Mouse (Mus musculus): Measurements from ENCODE around the gene Sh3bgrl2.

Gene Sh3bgrl2

DNA sequence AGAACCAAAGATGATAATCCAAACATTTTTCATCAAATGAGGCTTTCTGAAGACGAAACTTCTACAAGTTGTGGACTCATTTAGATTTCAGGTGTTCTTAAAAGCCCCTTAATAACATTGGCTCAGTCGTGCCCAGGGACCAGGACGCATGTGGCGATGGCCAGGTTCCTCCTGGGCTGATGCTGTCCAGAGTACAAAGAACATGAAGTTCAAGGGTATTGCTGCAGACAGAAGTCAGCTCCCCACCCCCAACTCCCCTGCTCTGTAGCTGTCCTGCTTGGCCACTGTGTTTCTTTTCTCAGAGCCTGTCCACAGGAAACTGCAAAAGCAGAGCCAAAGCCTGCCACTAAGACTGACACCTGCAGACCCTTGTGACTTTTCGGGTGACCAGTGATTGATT lies 45.7 kb downstream of the Sh3bgrl2 start:
- DNase-seq: no peak

DNA sequence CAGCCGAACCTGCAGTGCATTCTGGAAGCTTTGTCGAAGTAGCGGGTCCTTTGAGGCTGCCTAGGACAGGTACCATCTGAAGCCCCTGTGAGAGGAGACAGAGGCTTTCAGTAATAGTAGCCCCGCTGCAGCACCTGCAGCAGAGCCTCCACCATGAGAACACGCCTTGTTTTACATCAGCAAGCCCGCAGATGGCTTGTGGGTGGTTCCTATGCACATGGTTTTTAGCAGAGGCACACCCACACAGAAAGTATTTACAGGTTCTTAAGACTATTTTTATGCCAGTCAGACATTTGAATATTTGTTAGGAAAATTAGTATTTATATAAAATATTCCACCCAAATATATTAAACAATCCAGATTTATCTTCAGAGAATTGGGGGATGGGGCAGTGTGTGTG lies 48.0 kb downstream of the Sh3bgrl2 start:
- DNase-seq: no peak

DNA sequence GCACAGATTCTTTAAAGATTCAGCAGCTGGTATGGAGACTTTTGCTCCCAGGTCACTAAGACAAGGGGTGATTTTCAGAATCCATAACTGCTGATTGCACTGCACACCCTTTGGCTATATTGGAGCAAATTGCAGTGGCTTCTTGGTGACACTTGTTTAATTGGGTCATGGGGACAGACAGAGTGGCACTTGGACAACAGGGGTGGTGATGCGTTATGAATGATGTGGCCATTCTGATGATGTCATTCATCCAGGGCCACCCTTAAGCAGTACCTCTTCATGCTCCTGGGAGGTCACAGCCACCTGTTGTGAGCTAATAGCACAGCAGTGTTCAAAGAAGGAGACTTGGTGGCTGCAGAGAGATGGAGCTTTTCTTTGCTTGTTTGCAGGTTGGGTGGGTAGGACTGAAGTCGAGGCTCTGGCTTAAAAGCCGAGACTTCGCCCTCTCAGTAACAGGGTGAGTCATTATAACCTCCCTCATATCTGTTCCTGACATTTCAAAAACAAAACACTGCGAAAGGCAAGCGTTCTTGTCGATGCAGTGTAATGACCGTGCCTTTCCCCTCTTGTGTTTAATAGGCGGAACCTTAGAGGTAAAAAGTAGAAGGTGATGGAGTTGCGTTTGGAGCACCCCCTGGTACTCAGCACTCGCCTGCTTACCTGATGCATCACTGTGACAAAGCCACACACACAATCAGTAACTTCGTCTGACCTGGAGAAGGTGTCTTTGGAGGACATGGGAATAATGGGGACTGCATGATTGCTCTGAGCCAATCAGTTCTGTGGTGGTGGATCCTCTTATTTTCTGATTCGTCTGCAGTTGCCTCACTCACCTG lies 48.7 kb downstream of the Sh3bgrl2 start:
- no peak for DNase-seq

DNA sequence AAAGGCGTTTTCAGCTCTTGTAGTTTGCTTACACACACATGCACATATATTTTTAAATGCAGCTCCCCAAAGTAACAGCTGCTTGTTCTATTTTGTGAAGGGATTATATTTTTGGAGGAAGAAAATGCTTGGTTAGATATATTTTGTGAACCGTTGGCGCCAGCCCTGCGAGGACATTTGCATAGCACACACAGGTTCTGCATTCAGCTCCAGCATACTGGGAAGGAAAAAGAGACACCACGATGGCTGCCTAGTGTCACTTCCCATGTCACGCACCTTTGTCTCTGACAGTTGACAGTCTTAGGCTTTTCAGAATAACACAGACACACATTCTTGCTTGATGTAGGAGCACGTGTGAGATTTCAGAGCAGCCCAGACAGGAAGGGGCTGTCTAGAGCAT lies 49.9 kb downstream of the Sh3bgrl2 start:
- no peak for DNase-seq

DNA sequence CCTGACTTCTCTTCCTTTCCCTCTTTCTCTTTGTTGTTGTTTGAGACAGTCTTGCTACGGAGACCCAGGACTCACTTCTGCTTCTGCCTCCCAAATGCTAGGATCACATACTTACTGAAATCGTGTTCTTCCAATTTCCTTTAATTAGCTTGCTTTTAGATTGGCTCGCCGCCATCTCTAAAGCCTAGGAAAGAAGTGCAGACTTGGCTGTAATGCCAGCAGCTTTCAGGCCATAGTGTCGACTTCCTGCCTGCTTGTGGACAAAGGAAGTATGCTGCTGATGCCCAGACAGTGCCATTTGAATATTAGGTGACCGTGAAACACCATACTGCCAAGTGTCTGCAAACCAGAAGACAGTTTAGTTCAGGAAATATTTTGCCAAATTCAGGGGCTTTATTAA lies 51.4 kb downstream of the Sh3bgrl2 start:
- DNase-seq: no peak

DNA sequence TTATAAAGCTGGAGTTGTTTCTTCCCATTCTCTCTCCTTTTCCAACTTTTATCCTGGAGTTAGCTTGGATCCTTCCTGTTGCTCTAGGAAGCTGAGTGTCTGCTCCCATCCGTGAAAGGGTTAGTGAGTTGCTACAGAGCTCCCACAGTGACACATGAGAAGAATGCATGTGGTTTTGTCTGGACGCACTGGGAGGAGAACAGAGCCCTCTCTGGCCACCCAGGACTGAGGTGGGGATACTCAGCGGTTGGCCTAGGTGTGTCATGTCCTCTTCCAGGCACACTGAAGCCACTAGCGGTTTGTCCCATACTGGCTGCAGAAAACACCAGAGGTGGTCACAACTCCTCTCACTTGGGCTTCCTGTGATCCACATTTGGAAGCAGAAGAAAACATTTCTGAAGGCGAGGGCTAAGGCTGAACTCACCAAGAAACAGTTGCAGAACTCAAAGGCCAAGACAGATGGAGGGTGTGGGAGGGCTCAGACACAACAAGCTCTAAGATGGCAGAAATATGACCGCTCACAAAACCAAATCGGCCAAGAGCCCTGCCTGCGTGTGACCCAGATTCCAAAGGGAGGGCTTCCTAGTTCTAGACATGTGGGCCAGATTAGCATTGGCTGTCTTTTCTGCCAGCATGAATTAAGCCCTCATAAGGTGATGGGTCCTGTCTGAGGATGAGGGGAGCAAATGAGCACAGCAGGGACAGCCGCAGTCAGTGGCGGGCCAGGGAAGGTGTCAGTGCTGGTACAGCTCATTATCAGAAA lies 52.3 kb downstream of the Sh3bgrl2 start:
- no peak for DNase-seq

DNA sequence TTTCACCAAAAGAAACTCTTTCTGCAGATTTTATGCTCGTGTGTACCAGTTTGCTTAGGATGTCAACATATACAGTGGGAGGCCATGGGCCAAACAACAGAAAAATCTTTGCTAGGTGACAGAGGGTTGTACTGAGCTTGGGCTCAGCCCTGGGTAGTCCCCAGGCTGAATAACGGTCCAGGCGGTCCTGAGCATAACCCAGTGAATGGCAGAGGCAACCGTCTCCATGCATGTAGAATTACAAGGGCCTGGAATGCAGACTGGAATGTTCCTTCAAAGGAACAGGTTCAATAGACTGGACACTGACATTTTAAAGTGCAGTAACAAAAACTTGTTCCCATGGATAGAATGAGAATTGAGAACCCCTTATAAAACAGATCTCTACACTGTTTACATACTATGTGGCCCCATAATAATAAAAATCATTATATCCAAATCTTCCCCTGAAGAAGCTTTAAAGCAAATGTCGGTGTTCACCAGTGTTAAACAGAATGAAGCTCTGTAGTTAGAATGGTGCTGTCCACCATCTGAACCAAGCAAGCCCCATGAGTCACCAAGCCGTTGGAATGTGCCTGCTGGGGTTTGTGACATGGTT lies 54.1 kb downstream of the Sh3bgrl2 start:
- DNase-seq: no peak

DNA sequence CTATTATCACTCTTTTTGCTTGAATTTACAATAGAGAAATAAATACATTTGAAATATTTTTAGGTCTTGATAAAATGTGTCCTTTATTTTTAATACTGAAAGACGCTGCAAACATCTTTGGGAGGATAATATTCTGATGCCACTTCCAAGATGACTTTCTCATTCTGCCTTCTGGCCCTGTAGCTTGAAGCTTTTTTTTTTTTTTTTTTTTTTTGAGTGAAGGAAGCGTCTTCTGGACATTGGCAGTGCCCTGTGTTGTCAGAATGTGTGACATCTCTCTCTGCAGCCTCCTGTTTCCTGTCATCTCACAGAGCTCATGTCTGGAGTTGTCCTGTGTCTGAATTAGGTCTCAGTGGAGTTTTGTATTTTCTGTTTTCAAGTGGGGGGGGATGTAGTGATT lies 55.0 kb downstream of the Sh3bgrl2 start:
- DNase-seq: no peak

DNA sequence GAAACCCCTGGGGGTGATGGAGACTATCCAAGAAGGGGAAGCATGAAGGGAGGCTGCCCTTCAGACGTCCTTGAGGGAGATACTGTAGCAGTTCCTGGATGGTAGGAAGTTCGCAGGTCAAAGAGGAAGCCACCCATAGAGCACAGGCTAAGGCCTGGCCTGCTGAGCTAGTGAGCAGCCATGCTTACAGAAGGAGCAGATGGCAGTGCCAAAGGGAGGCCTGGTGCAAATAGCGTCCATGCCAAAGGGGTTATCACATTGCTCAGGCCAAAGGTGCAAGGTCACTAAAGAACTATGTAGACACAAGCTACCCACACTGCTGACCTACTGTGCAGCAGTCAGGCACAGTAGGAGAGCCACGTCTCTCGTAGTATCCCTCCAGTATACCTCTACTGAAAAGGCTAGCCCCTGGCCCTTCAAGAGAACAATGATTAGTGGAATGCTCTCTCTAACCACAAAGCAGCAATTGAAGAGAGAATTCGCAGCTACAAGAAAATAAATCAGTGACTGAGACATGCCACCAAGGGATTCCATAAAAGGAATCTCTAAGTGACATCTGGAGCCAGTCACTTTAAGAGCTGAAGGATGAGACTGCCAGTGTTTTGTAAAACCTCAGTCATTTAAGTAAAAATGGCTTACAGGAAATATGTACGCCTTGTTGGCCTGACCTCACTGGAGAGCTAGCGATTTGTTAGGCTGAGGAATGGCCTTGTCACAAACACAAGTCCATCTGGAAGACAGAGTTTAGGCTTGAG lies 57.9 kb downstream of the Sh3bgrl2 start:
- DNase-seq: no peak

DNA sequence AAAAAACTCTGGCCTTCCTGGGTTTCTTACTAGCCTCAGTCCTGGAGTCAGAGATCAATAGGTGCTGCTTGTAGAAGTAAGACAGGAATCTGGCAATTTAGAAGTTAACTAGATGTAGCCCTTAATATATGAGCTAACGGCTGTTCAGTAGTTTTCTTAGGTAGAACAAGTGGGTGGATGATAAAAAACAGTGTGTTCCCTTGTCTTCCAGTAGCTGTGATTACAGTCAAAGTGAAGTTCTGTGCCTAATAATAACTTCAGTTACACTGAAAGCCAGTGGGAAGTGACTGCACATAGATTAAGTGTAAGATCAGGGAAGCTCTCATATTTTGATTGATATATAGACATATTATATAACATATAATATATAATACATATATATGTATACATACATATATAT lies 60.0 kb downstream of the Sh3bgrl2 start:
- no peak for DNase-seq

DNA sequence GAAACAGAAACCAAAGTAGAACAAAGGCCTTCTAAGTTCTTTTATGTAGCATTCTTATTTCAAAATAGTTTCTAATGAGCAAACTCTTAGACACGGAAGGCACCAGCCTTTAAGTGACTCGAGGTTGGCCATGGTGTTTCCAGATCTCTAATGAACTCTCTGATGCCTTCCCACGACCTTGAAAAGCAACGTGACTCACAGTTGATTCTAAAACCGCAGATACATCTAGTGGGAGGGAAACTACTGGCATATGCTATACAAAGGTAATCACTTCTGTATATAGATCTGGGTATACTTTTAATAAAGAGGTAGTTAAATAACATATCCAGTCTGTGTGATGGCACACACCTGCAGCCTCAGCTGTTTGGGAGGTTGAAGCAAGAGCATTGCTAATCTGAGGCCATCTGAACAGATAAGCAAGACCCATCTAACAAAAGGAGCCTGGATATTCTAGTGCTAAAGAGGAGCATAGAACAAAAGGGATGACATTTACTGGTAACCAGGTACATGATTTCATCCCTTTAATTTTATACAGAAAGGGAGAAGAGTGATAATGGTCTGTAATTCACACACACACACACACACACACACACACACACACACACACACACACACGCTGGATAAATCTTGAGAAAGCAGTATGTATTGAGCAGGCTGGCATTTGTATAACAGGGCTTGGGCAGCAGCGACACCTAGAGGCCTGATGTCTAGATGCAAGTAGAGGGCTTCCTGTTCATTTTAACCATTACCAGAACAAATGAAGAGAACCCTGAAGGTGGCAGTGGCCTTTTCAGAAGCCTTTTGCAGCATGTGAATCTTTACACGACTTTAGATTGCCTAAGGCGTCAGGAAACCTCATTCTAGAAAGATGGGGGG lies 61.5 kb downstream of the Sh3bgrl2 start:
- peak; percentile 49 to 62 for DNase-seq

DNA sequence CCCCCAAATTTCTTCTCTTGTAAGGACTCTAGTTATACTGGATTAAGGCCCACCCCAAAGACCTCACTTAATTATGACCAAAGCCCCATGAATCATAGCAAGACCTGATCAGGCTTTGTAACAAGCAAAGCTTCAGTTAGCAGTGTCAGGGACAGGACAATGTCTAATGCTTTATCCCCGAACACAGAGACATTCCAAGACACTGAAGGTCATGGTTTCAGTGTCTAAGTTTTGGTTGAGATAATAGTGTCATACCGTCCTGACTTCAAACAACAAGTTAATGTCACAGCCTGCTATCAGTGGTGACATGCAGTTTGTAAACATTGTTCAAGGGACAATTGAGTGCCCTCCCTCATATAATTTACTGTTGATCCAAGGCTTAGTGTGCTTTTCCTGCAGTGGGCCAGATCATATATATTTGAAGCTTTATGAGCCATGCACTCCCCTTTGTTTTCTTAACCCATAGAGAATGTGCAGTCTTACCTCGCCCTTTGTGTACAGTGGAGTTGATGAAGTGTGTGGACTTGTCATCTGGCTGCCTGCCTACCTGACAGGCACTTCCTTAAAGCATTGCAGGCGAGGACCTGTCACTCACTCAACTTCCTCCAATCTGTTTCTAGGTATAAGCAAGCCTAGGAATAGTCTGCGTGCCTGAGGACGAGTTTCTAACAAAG lies 67.9 kb downstream of the Sh3bgrl2 start:
- DNase-seq: no peak

DNA sequence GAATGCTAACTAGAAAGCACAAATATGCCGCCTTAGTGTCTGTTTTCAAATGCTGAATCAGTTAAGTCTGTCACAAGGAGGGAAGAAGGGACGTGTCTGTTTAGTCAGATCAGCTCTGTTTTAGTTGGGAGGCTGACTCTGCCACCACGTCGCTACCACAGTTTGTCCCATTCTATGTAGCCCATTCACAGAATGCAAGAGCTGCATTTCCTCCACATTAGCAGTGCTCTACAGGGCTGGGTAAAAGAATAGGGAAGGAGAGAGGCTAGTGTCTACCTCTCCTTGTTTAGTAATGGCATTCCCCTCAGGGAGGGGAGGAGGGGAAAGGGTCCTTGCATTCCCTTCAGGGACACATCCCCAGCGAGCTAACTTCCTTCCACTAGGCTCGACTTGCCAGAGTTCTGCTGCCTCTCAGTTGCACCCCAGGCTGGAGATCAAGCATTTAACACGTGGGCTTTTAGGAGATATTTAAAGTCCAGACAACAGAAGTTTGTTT lies 68.5 kb downstream of the Sh3bgrl2 start:
- DNase-seq: no peak

DNA sequence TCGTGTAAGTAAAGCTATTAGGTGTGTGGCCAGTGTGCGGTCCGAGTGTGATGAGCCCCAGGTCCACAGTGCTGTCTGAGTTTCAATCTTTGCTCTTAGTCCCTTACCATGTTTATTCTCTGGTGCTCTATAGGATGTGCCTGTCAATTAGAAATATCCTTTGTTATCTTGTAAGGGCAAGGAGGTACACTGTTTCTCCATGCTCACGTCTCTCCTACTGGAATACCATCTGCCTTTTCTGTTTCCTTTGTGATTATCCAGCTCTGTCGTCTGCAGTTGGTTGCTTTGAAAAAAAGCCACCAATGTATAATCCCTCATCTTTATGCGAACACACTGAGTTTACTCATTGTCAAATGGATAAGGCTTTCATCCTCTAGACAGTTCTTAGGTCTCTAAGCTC lies 75.3 kb downstream of the Sh3bgrl2 start:
- DNase-seq: no peak

DNA sequence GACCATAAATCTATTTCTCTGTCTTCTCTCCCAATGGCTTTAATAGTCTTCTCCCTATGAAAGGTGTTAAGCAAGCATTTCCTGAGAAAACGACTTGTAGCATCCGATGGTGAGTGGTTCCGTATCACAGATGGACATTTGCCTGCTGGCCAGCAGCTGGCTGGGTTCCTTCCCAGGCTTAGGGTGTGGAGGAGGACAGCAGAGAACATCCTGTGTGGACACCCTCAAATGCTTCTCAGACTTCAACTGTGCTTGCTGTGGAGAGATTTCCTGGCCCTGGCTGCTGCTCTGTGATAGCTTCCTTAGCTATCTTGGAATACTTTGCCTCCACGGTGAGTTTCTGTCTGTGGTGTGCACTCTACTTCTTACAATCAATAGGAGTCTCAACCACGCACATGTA lies 76.1 kb downstream of the Sh3bgrl2 start:
- no peak for DNase-seq

DNA sequence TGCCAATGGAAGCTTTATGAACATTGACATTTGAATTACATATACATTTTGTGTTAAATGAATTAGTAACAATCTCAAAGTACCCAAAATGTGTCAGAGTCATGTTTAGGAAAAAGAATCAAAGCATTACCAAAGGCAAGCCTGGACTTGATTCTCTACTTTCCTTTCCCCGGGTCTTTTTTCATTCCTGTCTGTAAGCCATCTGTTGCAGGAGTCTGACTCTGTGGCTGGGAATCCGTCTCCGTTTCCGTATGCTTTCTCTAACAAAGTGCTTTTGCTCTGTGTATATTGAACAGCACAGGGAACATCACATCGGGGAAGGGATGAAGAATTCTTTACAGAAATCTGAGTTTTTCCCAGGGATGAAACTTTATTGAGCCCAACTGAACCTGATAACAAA lies 77.0 kb downstream of the Sh3bgrl2 start:
- DNase-seq: no peak

DNA sequence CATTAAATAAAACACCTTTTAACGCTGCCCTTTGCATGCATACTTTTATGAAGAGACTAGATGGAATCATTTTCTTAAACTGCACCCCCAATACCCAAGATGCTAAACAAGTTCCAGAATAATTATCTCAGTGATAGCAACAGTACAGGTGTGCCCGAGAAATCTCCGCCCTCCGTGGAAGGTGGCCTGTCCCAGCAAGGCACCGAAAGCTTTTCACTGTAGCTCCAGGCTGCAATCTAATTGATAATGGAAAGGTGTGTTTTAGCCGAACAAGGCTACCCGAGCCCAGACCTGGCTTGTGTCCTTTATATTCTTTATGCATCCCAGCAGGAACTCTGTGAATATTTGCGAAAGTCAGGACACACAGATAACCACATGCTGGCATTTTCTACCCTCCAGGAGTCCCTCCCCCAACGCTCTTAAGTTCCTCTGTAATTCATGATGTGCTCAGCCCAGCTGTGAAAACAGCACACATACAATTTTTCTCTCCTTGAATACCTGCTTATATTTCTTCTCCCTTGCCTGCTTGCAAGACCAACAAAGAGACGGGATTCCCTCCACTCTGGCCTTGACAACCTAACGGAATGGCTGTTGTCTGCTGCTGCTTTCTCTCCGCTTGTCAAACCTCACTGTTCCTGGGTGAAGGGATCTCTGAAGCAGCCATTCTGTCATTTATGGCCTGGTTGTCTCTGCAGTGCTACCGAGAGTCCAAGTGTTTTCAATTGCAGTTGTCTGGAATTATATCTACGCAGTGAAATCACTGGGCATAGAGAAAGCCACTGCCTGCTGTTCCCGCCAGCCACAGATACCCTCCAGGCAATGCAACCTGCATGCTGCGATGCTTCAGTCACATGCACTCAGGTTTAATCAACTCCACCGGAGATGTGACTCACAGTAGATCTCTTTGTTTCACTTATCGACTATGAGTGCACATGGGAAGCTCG lies 80.8 kb downstream of the Sh3bgrl2 start:
- DNase-seq: no peak

DNA sequence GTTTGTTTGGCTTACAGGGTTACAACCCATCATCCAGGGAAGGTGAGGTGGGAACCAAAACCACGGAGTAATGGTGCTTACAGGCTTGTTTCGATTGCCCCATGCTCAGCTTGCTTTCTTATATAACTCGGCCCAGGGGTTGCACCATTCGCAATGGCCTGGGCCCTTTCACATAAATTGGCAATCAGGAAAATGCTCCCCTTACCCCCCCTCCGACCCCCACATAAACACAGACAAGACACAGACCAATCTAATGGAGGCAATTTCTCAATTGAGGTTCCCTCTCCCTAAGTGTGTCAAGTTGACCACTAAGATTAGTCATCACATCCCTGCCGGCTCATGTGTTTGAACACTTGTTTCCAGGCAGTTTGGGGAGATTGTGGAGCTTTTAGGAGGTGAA lies 82.2 kb downstream of the Sh3bgrl2 start:
- DNase-seq: no peak

DNA sequence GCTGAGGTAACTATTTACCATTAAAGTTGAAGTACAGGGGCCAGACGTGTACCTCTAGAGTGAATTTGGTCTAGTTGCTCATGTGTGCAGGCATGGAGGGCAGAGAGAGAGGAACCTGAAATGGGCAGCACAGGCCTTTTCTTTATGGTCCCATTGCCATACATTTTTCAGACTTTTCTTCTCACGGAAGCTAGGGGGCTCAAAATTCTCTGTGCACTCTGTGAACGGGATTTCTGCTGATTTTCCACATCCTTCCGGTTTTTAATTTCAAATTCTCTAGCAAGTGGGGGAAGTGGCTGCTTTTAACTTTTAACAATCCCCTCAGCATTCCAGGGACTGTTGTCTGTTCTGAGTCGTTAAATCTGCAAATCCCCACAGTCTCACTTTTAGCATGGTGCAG lies 83.8 kb downstream of the Sh3bgrl2 start:
- no peak for DNase-seq

DNA sequence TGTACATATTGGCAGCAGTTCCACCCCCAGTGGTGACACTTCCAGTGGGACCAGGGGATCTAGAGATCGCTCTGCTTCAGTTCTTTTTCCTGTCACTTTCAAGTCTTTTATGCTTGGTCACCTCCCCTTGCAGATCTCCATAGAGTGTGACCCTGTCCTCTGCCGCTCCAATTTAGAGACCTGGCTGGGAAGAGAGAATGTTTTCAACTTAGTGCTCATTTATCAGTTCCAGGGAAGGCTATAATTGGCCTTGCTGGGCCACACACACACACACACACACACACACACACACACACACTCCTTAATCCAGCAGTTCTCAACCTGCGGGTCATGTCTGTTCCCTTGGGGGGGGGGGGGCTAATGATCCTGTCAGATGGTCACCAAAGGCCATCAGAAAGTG lies 86.6 kb downstream of the Sh3bgrl2 start:
- DNase-seq: no peak
